Mouse (Mus musculus) monocyte, adult 2 months (primary cell): Measurements from ENCODE around the gene Sppl2a.
A peak's percentile ranks its signal among the peaks of the same experiment; 100 is the strongest.
"Not testable (repeated sequence)": the region's sequence is repeated elsewhere in the genome, so short reads cannot be mapped to it uniquely, and the experiment has no call there.

Source experiments
- DNase-seq, 2 experiments: peaks; one replicate each; pipeline ENCODE4 v3.0.0; 2022; ENCODE audit warnings: low spot score in 2 of 2, low read depth in 1 of 2

Sppl2a gene

DNA sequence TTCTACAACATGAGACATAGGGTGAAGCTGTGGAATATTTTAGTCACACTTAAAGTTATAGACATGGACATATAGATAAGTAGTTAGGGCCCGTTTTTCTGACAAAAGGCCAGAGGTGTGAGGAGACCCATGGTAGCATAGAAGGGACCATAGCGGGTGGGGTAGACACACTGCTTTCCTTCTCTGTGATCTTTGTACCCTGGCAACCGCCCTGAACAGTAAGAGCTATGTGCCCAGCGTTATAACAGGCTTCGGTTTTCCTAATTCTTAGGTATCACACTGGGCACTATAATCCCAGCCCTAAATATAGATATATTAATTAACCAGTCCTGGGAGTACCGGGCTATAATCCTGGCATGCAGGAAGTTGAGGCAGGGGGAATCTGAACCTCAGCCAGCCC is 36.1 kb downstream of the Sppl2a start:
- DNase-seq = no peak

DNA sequence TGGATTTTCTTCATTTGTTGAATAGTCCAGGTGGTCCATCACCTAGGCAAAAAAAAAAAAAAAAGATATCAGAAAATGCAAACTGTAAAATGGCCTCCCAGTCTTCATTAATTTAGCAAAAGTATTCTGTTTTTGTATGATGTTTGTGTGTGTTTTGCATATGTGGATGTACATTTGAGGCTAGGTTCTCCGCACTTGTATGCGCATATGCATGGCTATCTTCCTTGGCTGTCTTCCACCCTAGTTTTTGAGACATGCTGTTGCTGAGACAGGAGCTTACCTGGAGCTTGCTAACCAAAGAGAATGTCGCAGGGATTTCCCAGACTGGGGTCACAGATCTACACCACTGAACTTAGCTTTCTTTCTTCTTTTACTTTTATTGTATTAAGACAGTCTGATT is 38.8 kb downstream of the Sppl2a start:
- DNase-seq = no peak

GRCm38 (mm10) chr2:126892316-126892715 is 40.7 kb downstream of the Sppl2a start:
- DNase-seq = no peak

DNA sequence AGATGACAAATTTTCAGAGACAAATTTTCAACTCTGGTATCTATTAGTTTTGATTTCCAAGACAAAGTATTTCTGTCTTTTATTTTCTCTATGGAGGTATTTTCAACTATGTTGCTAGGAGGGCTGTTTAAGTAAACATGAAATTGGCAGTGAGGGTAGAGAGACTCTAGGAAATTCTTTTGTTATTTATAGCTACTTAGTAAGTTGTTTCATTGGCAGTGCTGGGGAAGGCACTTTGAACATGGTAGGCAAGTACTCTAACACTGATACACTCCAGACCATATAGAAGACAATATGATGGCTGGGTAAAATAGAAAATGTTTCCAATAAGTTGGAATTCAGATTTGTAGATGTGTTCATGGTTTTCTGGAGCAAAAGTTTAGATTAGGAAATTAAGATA is 41.3 kb downstream of the Sppl2a start:
- no peak for DNase-seq

GRCm38 (mm10) chr2:126887141-126887540 is 45.9 kb downstream of the Sppl2a start:
- no peak for DNase-seq

- DNase-seq = no peak
These were observed 47.2 kb downstream of the Sppl2a start for GRCm38 (mm10) chr2:126885871-126886270.

- not testable (repeated sequence) for DNase-seq
These were observed 50.3 kb downstream of the Sppl2a start for GRCm38 (mm10) chr2:126882711-126883110.

DNA sequence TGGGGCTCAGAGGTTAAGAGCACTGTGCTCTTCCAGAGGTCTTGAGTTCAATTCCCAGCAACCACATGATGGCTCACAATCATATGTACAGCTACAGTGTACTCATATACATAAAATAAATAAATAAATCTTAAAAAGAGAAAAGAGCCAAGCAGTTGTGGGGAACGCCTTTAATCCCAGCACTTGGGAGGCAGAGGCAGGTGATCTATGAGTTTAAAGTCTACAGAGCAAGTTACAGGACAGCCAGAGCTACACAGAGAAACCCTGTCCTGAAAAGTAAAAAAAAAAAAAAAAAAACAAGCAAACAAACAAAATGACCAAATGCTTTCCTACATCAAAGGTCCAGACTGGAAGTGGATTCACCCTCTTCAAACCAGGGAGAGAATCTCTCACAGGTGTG is 55.0 kb downstream of the Sppl2a start:
- no peak for DNase-seq

- peak; percentile 86 to 87 for DNase-seq
These were observed 56.9 kb downstream of the Sppl2a start, which contains the start of gene Trpm7 for GRCm38 (mm10) chr2:126875871-126876796. TSS of gene Trpm7 (minus strand) at chr2:126876230.

GRCm38 (mm10) chr2:126875516-126875835 is 57.6 kb downstream of the Sppl2a start:
- peak in 1 of 2 experiments; percentile 14 for DNase-seq

- no peak for DNase-seq
These were observed 58.1 kb downstream of the Sppl2a start for GRCm38 (mm10) chr2:126874809-126875515.

DNA sequence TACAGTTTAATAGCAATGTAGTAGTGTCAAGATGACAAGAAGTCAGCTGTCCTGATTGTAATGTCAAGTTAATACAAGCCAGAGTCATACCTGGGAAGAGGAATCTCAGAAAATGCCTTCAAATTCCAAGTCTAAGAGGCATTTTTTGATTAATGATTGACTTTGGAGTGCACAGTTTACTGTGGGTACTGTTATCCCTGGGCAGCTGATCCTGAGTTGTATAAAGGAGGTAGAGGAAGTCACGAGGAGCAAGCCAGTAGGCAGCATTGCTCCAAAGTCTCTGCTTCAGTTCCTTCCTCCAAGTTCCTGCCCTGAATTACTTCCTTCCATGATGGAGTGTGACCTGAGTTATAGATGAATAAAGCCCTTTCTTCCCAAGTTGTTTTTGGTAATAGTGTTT is 66.7 kb downstream of the Sppl2a start:
- DNase-seq = no peak

DNA sequence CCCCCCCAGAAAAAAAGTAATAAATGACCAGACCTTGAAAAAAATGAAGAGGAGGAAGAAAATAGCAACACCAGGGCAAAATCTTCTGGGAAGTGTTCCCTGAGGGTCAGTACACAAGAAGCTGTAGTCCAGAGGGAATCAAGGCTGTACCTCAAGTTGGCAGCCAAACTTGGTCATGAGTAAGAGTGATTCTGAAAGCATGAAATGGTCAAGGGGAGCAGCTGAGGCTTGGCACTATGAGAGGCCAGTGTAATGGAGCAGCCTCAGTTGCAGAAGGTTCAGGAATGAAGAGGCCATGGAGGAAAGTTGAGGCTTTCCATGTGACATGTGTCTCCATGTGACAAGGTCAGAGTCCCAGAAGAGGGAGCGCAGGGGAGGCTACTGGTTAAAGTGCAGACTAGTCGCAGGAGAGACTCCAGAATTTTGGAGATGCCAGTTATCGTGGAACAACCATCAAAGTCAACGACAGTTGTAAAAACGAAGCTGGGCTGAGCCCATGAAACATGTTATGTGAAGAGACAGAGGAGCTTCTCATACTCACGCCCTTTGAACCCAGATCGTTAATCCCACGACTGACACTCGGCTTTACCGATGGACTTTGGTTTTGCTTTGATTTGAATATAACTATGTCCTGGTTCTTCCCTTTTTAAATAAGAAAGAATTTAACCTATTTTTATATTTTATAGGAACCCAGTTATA is 67.4 kb downstream of the Sppl2a start:
- no peak for DNase-seq

- DNase-seq = no peak
These were observed 68.0 kb downstream of the Sppl2a start for GRCm38 (mm10) chr2:126865026-126865425.

DNA sequence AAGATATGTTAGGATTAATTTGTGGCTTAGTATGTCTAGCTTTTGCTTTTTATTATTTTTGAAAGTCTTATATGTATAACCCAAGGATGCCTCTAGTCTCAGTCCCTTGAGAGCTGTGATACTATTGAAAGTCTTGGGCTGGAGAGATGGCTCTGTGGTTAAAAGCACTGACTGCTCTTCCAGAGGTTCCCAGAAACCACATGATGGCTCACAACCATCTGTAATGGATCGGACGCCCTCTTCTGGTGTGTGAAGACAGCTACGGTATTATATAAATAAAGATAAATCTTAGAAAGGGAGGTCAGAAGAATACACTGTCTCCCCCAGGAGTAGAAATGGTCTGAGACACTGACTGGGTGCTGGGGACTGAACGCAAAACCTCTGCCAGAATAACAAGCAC is 88.3 kb downstream of the Sppl2a start:
- DNase-seq = no peak
